14 mouse cellular contexts compared by ENCODE assay signal in the genomic region with DNA sequence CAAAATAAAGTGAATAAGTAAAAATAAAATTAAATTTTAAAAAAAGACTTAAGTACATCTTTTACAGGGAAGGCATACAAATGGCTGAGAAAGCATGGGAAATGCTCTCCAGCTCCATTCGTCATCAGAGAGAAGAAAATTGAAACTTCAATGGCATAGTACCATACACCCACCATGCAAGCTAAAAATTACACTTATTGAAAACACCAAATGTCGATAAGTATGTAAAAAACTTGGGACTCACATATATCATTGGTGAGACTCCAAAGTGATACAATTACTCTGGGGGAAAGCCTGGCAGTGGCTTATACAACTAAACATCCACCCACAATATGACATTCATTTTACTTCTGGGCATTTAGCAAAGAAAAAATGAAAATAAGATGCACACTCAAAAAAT.
"Had no signal": no experiment of that assay in that cellular context is flagged by ENCODE, and none has a peak within 500 bp of the region (broad histone marks: within the 10 kb centered on the region; RNA-seq: fewer than 3 reads in every experiment).

No protein-coding gene starts in this region.

- DNase-seq: kidney, adult 18-20 months; kidney, adult 9 months; kidney, postnatal 14 days; kidney, postnatal 4 days; liver, embryonic 13.5 days; lung, adult 2 months; lung, postnatal 14 days; lung, postnatal 4 days; midbrain, embryonic 14.5 days; right cerebral cortex, postnatal 25 days; spleen, adult 18-20 months; thymus, adult 18-20 months; thymus, postnatal 36 days had no signal

- ATAC-seq: intestine, embryonic 16.5 days had no signal
